Mouse (Mus musculus): ENCODE results near the gene Dnmt1. TPM values are rescaled to one million over a fixed set of nuclear protein-coding genes. Genes with fewer than 3 reads are reported as not detected.

Dnmt1 gene
- polyA plus RNA-seq, 1 experiment = 21.7 TPM

GRCm38 (mm10) chr9:20987953-20988352 lies 28.3 kb upstream of the Dnmt1 start:
- H3K4me1 ChIP-seq (ENCODE audit: control insufficient read depth, insufficient read depth, insufficient read length, low read length) = peaks cover 4% of the 10 kb centered on the region; the same call in 1 of the 2 replicates
- no peaks in the 10 kb centered on the region for H3K36me3 ChIP-seq (ENCODE audit: control insufficient read depth, insufficient read depth, low read length)
- H3K27me3 ChIP-seq (ENCODE audit: control insufficient read depth, insufficient read depth, low read length) = no peaks in the 10 kb centered on the region
- no peak overlapping the region for H3K4me3 ChIP-seq (ENCODE audit: low read depth, low read length)
- H3K27ac ChIP-seq (ENCODE audit: insufficient read depth, low read depth, low read length) = peak overlapping the region; percentile 60; the same call in 1 of the 2 replicates
- WGBS = 18% methylated on average over 7 of the region's 7 CpGs
- TF ChIP-seq CTCF (IDR thresholded peaks at IDR 0.05; ENCODE audit: extremely low read depth, insufficient read length, insufficient replicate concordance, low read depth, low read length) (no peak), POLR2A (IDR thresholded peaks at IDR 0.05; ENCODE audit: low read depth, low read length) (no peak)

GRCm38 (mm10) chr9:20986952-20987686 lies 27.4 kb upstream of the Dnmt1 start:
- Histone ChIP-seq H3K27me3 (ENCODE audit: control insufficient read depth, insufficient read depth, low read length) (no peaks in the 10 kb centered on the region), H3K27ac (ENCODE audit: insufficient read depth, low read depth, low read length) (peak overlapping the region; percentile 60; the same call in 1 of the 2 replicates), H3K4me1 (ENCODE audit: control insufficient read depth, insufficient read depth, insufficient read length, low read length) (peaks cover 3% of the 10 kb centered on the region; the same call in 1 of the 2 replicates), H3K36me3 (ENCODE audit: control insufficient read depth, insufficient read depth, low read length) (no peaks in the 10 kb centered on the region), H3K4me3 (ENCODE audit: low read depth, low read length) (no peak overlapping the region)
- 77% methylated on average over 15 of the region's 15 CpGs for WGBS
- TF ChIP-seq CTCF (IDR thresholded peaks at IDR 0.05; ENCODE audit: extremely low read depth, insufficient read length, insufficient replicate concordance, low read depth, low read length) (no peak), POLR2A (IDR thresholded peaks at IDR 0.05; ENCODE audit: low read depth, low read length) (no peak)

GRCm38 (mm10) chr9:20983169-20983568 lies 23.5 kb upstream of the Dnmt1 start:
- Histone ChIP-seq H3K4me1 (ENCODE audit: control insufficient read depth, insufficient read depth, insufficient read length, low read length) (no peaks in the 10 kb centered on the region), H3K27ac (ENCODE audit: insufficient read depth, low read depth, low read length) (no peak overlapping the region), H3K4me3 (ENCODE audit: low read depth, low read length) (no peak overlapping the region), H3K36me3 (ENCODE audit: control insufficient read depth, insufficient read depth, low read length) (no peaks in the 10 kb centered on the region), H3K27me3 (ENCODE audit: control insufficient read depth, insufficient read depth, low read length) (no peaks in the 10 kb centered on the region)
- no peak for TF ChIP-seq POLR2A (IDR thresholded peaks at IDR 0.05; ENCODE audit: low read depth, low read length)
- TF ChIP-seq CTCF (IDR thresholded peaks at IDR 0.05; ENCODE audit: extremely low read depth, insufficient read length, insufficient replicate concordance, low read depth, low read length) = no peak
- WGBS = 40% methylated on average over 5 of the region's 5 CpGs

- H3K27me3 ChIP-seq (ENCODE audit: control insufficient read depth, insufficient read depth, low read length) = no peaks in the 10 kb centered on the region
- 72% methylated on average over 3 of the region's 3 CpGs for WGBS
- no peak overlapping the region for H3K27ac ChIP-seq (ENCODE audit: insufficient read depth, low read depth, low read length)
- H3K4me3 ChIP-seq (ENCODE audit: low read depth, low read length) = no peak overlapping the region
- no peaks in the 10 kb centered on the region for H3K4me1 ChIP-seq (ENCODE audit: control insufficient read depth, insufficient read depth, insufficient read length, low read length)
- H3K36me3 ChIP-seq (ENCODE audit: control insufficient read depth, insufficient read depth, low read length) = no peaks in the 10 kb centered on the region
- TF ChIP-seq CTCF (IDR thresholded peaks at IDR 0.05; ENCODE audit: extremely low read depth, insufficient read length, insufficient replicate concordance, low read depth, low read length) (no peak), POLR2A (IDR thresholded peaks at IDR 0.05; ENCODE audit: low read depth, low read length) (no peak)
These were observed 22.5 kb upstream of the Dnmt1 start for GRCm38 (mm10) chr9:20982171-20982570.

- H3K27ac ChIP-seq (ENCODE audit: insufficient read depth, low read depth, low read length) = no peak overlapping the region
- TF ChIP-seq CTCF (IDR thresholded peaks at IDR 0.05; ENCODE audit: extremely low read depth, insufficient read length, insufficient replicate concordance, low read depth, low read length) = no peak
- TF ChIP-seq POLR2A (IDR thresholded peaks at IDR 0.05; ENCODE audit: low read depth, low read length) = no peak
- peaks cover 10% of the 10 kb centered on the region for H3K4me1 ChIP-seq (ENCODE audit: control insufficient read depth, insufficient read depth, insufficient read length, low read length)
- no peaks in the 10 kb centered on the region for H3K27me3 ChIP-seq (ENCODE audit: control insufficient read depth, insufficient read depth, low read length)
- no peak overlapping the region for H3K4me3 ChIP-seq (ENCODE audit: low read depth, low read length)
- no peaks in the 10 kb centered on the region for H3K36me3 ChIP-seq (ENCODE audit: control insufficient read depth, insufficient read depth, low read length)
- 84% methylated on average over 7 of the region's 7 CpGs for WGBS
These were observed 20.1 kb upstream of the Dnmt1 start for GRCm38 (mm10) chr9:20979769-20980168.

GRCm38 (mm10) chr9:20979181-20979580 lies 19.5 kb upstream of the Dnmt1 start:
- 78% methylated on average over 5 of the region's 5 CpGs for WGBS
- Histone ChIP-seq H3K4me3 (ENCODE audit: low read depth, low read length) (no peak overlapping the region), H3K4me1 (ENCODE audit: control insufficient read depth, insufficient read depth, insufficient read length, low read length) (peaks cover 10% of the 10 kb centered on the region), H3K27me3 (ENCODE audit: control insufficient read depth, insufficient read depth, low read length) (no peaks in the 10 kb centered on the region), H3K36me3 (ENCODE audit: control insufficient read depth, insufficient read depth, low read length) (no peaks in the 10 kb centered on the region), H3K27ac (ENCODE audit: insufficient read depth, low read depth, low read length) (no peak overlapping the region)
- no peak for TF ChIP-seq POLR2A (IDR thresholded peaks at IDR 0.05; ENCODE audit: low read depth, low read length)
- TF ChIP-seq CTCF (IDR thresholded peaks at IDR 0.05; ENCODE audit: extremely low read depth, insufficient read length, insufficient replicate concordance, low read depth, low read length) = no peak

- Histone ChIP-seq H3K27ac (ENCODE audit: insufficient read depth, low read depth, low read length) (no peak overlapping the region), H3K27me3 (ENCODE audit: control insufficient read depth, insufficient read depth, low read length) (no peaks in the 10 kb centered on the region), H3K36me3 (ENCODE audit: control insufficient read depth, insufficient read depth, low read length) (no peaks in the 10 kb centered on the region), H3K4me1 (ENCODE audit: control insufficient read depth, insufficient read depth, insufficient read length, low read length) (peaks cover 10% of the 10 kb centered on the region), H3K4me3 (ENCODE audit: low read depth, low read length) (no peak overlapping the region)
- TF ChIP-seq CTCF (IDR thresholded peaks at IDR 0.05; ENCODE audit: extremely low read depth, insufficient read length, insufficient replicate concordance, low read depth, low read length) (no peak), POLR2A (IDR thresholded peaks at IDR 0.05; ENCODE audit: low read depth, low read length) (no peak)
- WGBS = 50% methylated on average over 10 of the region's 10 CpGs
These were observed 18.9 kb upstream of the Dnmt1 start for GRCm38 (mm10) chr9:20978409-20979095.
